Mouse (Mus musculus): ENCODE results near the gene 9330182L06Rik. TPM values are rescaled to one million over a fixed set of nuclear protein-coding genes. Genes with fewer than 3 reads are reported as not detected.
A peak's percentile ranks its signal among the peaks of the same experiment; 100 is the strongest.

9330182L06Rik gene
- polyA plus RNA-seq (2015; fragmentation: Nextera tagmentation; extraction: Ambion mirVana) = 2.8 and 2.9 TPM in 2 replicates

- Histone ChIP-seq H3K9ac (peak within 1 kb of the TSS; percentile 18), H3K4me2 (peak within 1 kb of the TSS; percentile 83), H3K4me3 (peak within 1 kb of the TSS; percentile 56), H3K36me3 (no peaks in the 10 kb centered on the region), H3K9me3 (no peaks in the 10 kb centered on the region), H3K27me3 (no peaks in the 10 kb centered on the region; the same call in 1 of the 2 replicates), H3K4me1 (peaks cover 11% of the 10 kb centered on the region), H3K27ac (peak within 1 kb of the TSS; percentile 47)
- WGBS = under 1% methylated on average over 42 of the region's 47 CpGs
- ATAC-seq (ENCODE audit: insufficient number of reproducible peaks, low FRiP score, low TSS enrichment, low read depth) = peak; percentile 75; the same call in 1 of the 2 replicates
These were observed at the start of gene 9330182L06Rik for GRCm38 (mm10) chr5:9265586-9266279. Gene 9330182L06Rik (plus strand): TSS chr5:9266118.

GRCm38 (mm10) chr5:9227456-9228008 is 38.4 kb upstream of the 9330182L06Rik start:
- Histone ChIP-seq H3K9ac (no peak overlapping the region), H3K27ac (no peak overlapping the region), H3K27me3 (no peaks in the 10 kb centered on the region), H3K4me1 (no peaks in the 10 kb centered on the region), H3K4me3 (no peak overlapping the region), H3K4me2 (no peak overlapping the region), H3K9me3 (no peaks in the 10 kb centered on the region), H3K36me3 (no peaks in the 10 kb centered on the region)
- WGBS = 66% methylated on average over 4 of the region's 4 CpGs
- no peak for ATAC-seq (ENCODE audit: insufficient number of reproducible peaks, low FRiP score, low TSS enrichment, low read depth)

- no peak overlapping the region for H3K4me3 ChIP-seq
- 66% methylated on average over 4 of the region's 4 CpGs for WGBS
- H3K4me2 ChIP-seq = no peak overlapping the region
- H3K9ac ChIP-seq = no peak overlapping the region
- ATAC-seq (ENCODE audit: insufficient number of reproducible peaks, low FRiP score, low TSS enrichment, low read depth) = no peak
- no peaks in the 10 kb centered on the region; the same call in 1 of the 2 replicates for H3K27me3 ChIP-seq
- H3K4me1 ChIP-seq = peaks cover 11% of the 10 kb centered on the region
- no peaks in the 10 kb centered on the region for H3K36me3 ChIP-seq
- no peaks in the 10 kb centered on the region for H3K9me3 ChIP-seq
- H3K27ac ChIP-seq = no peak overlapping the region
These were observed 1.6 kb upstream of the 9330182L06Rik start for GRCm38 (mm10) chr5:9264361-9264760.

GRCm38 (mm10) chr5:9266280-9266923 is 484 bp downstream of the 9330182L06Rik start:
- Histone ChIP-seq H3K4me2 (peak overlapping the region; percentile 83), H3K9me3 (no peaks in the 10 kb centered on the region), H3K27me3 (no peaks in the 10 kb centered on the region; the same call in 1 of the 2 replicates), H3K27ac (peak overlapping the region; percentile 47), H3K4me3 (peak overlapping the region; percentile 56), H3K4me1 (peaks cover 11% of the 10 kb centered on the region), H3K9ac (peak overlapping the region; percentile 18), H3K36me3 (no peaks in the 10 kb centered on the region)
- WGBS = under 1% methylated on average over 30 of the region's 30 CpGs
- no peak for ATAC-seq (ENCODE audit: insufficient number of reproducible peaks, low FRiP score, low TSS enrichment, low read depth)

- no peaks in the 10 kb centered on the region for H3K36me3 ChIP-seq
- 69% methylated on average over 3 of the region's 3 CpGs for WGBS
These were observed 3.7 kb downstream of the 9330182L06Rik start for GRCm38 (mm10) chr5:9269666-9270065.

GRCm38 (mm10) chr5:9272976-9273375 is 7.1 kb downstream of the 9330182L06Rik start:
- no peaks in the 10 kb centered on the region for H3K9me3 ChIP-seq
- 66% methylated on average over 3 of the region's 3 CpGs for WGBS
- no peak overlapping the region for H3K27ac ChIP-seq
- H3K4me1 ChIP-seq = no peaks in the 10 kb centered on the region
- ATAC-seq (ENCODE audit: insufficient number of reproducible peaks, low FRiP score, low TSS enrichment, low read depth) = no peak
- no peaks in the 10 kb centered on the region for H3K27me3 ChIP-seq
- no peak overlapping the region for H3K9ac ChIP-seq
- no peak overlapping the region for H3K4me3 ChIP-seq
- no peak overlapping the region for H3K4me2 ChIP-seq
- H3K36me3 ChIP-seq = no peaks in the 10 kb centered on the region

More at GRCm38 (mm10) chr5:9269666-9270065, 3.7 kb downstream of the 9330182L06Rik start:
- no peak overlapping the region for H3K4me2 ChIP-seq
- no peak overlapping the region for H3K27ac ChIP-seq
- H3K27me3 ChIP-seq = no peaks in the 10 kb centered on the region
- H3K9me3 ChIP-seq = no peaks in the 10 kb centered on the region
- H3K4me1 ChIP-seq = peaks cover 11% of the 10 kb centered on the region
- no peak for ATAC-seq (ENCODE audit: insufficient number of reproducible peaks, low FRiP score, low TSS enrichment, low read depth)
- H3K4me3 ChIP-seq = no peak overlapping the region
- H3K9ac ChIP-seq = no peak overlapping the region

- Histone ChIP-seq H3K4me3 (no peak overlapping the region), H3K4me1 (no peaks in the 10 kb centered on the region), H3K4me2 (no peak overlapping the region), H3K27ac (no peak overlapping the region), H3K9ac (no peak overlapping the region), H3K27me3 (no peaks in the 10 kb centered on the region), H3K36me3 (no peaks in the 10 kb centered on the region), H3K9me3 (no peaks in the 10 kb centered on the region)
- 75% methylated on average over 2 of the region's 2 CpGs for WGBS
- ATAC-seq (ENCODE audit: insufficient number of reproducible peaks, low FRiP score, low TSS enrichment, low read depth) = no peak
These were observed 30.0 kb downstream of the 9330182L06Rik start for GRCm38 (mm10) chr5:9295777-9296549.

GRCm38 (mm10) chr5:9296550-9296928 is 30.6 kb downstream of the 9330182L06Rik start:
- H3K9ac ChIP-seq = no peak overlapping the region
- ATAC-seq (ENCODE audit: insufficient number of reproducible peaks, low FRiP score, low TSS enrichment, low read depth) = no peak
- no peak overlapping the region for H3K4me2 ChIP-seq
- H3K9me3 ChIP-seq = no peaks in the 10 kb centered on the region
- H3K4me1 ChIP-seq = no peaks in the 10 kb centered on the region
- no peak overlapping the region for H3K27ac ChIP-seq
- H3K27me3 ChIP-seq = no peaks in the 10 kb centered on the region
- H3K36me3 ChIP-seq = no peaks in the 10 kb centered on the region
- no peak overlapping the region for H3K4me3 ChIP-seq

GRCm38 (mm10) chr5:9326863-9327262 is 60.9 kb downstream of the 9330182L06Rik start:
- H3K27ac ChIP-seq = no peak overlapping the region
- H3K4me2 ChIP-seq = no peak overlapping the region
- H3K4me1 ChIP-seq = no peaks in the 10 kb centered on the region
- WGBS = 47% methylated on average over 1 of the region's 1 CpGs
- H3K27me3 ChIP-seq = no peaks in the 10 kb centered on the region
- no peaks in the 10 kb centered on the region for H3K36me3 ChIP-seq
- H3K9ac ChIP-seq = no peak overlapping the region
- H3K4me3 ChIP-seq = no peak overlapping the region
- H3K9me3 ChIP-seq = no peaks in the 10 kb centered on the region
- no peak for ATAC-seq (ENCODE audit: insufficient number of reproducible peaks, low FRiP score, low TSS enrichment, low read depth)

- Histone ChIP-seq H3K4me2 (no peak overlapping the region), H3K4me3 (no peak overlapping the region), H3K27ac (no peak overlapping the region), H3K9me3 (no peaks in the 10 kb centered on the region), H3K36me3 (no peaks in the 10 kb centered on the region), H3K9ac (no peak overlapping the region), H3K27me3 (no peaks in the 10 kb centered on the region), H3K4me1 (no peaks in the 10 kb centered on the region)
- no peak for ATAC-seq (ENCODE audit: insufficient number of reproducible peaks, low FRiP score, low TSS enrichment, low read depth)
- 93% methylated on average over 1 of the region's 1 CpGs for WGBS
These were observed 61.6 kb downstream of the 9330182L06Rik start for GRCm38 (mm10) chr5:9327528-9327927.

- no peaks in the 10 kb centered on the region for H3K27me3 ChIP-seq
- no peak overlapping the region for H3K4me2 ChIP-seq
- H3K4me1 ChIP-seq = no peaks in the 10 kb centered on the region
- no peak overlapping the region for H3K9ac ChIP-seq
- no peak overlapping the region for H3K4me3 ChIP-seq
- H3K36me3 ChIP-seq = no peaks in the 10 kb centered on the region
- 55% methylated on average over 7 of the region's 7 CpGs for WGBS
- no peaks in the 10 kb centered on the region for H3K9me3 ChIP-seq
- ATAC-seq (ENCODE audit: insufficient number of reproducible peaks, low FRiP score, low TSS enrichment, low read depth) = no peak
- H3K27ac ChIP-seq = no peak overlapping the region
These were observed 73.0 kb downstream of the 9330182L06Rik start for GRCm38 (mm10) chr5:9338756-9339510.
